Mouse (Mus musculus) CH12.LX (cell line): Measurements from ENCODE around the gene Ptp4a2. TPM values are rescaled to one million over a fixed set of nuclear protein-coding genes. Genes with fewer than 3 reads are reported as not detected.

Experiments used
- DNase-seq: peaks from one replicate; pipeline ENCODE4 v3.0.0-alpha.2; 2013; ENCODE audit errors: extremely low read depth
- H3K27ac ChIP-seq: 2 replicates; pipeline ENCODE4 v1.5.1; 2012; ENCODE audit warnings: low read depth, mild to moderate bottlenecking, control low read depth, moderate library complexity; ENCODE audit not compliant: insufficient read depth
- H3K27me3 ChIP-seq: replicated peaks from 2 replicates; pipeline ENCODE3; 2012; ENCODE audit warnings: inconsistent platforms
- H3K36me3 ChIP-seq, 2 experiments: replicated peaks in 1 of 2; 2 replicates each; pipeline versions ENCODE3 to v1.6.1; 2012; ENCODE audit warnings: inconsistent platforms in 1 of 2, low read length in 1 of 2, mild to moderate bottlenecking in 1 of 2, mixed read lengths in 1 of 2, moderate library complexity in 1 of 2; ENCODE audit not compliant: control insufficient read depth in 1 of 2, insufficient read depth in 1 of 2
- H3K4me1 ChIP-seq, 2 experiments: 2 replicates each; pipeline ENCODE4 v1.6.1; 2012; ENCODE audit warnings: inconsistent platforms in 1 of 2, moderate library complexity in 1 of 2; ENCODE audit not compliant: insufficient read depth in 2 of 2, control insufficient read depth in 1 of 2
- H3K4me2 ChIP-seq: 2 replicates; pipeline ENCODE4 v1.6.1; 2012; ENCODE audit warnings: low read depth, mild to moderate bottlenecking, control low read depth; ENCODE audit not compliant: poor library complexity, insufficient read depth, severe bottlenecking
- H3K4me3 ChIP-seq, 3 experiments: fragments of 150-350 bp in 1 of 3; sonication (generic) in 1 of 3; replicated peaks in 1 of 3; 2 replicates each; pipeline versions ENCODE3 to v1.5.1; 2011 to 2012; ENCODE audit warnings: low read depth in 2 of 3, low read length in 2 of 3, mild to moderate bottlenecking in 2 of 3, moderate library complexity in 2 of 3, control low read depth in 1 of 3, improper control_type of control experiment in 1 of 3, inconsistent platforms in 1 of 3, mixed read lengths in 1 of 3; ENCODE audit not compliant: poor library complexity in 1 of 3
- H3K79me2 ChIP-seq: replicated peaks from 2 replicates; pipeline ENCODE4 v1.6.1; 2012; ENCODE audit warnings: mild to moderate bottlenecking, moderate library complexity; ENCODE audit not compliant: control insufficient read depth, poor library complexity, insufficient read depth, severe bottlenecking; ENCODE audit errors: extremely low read depth
- H3K9ac ChIP-seq: 2 replicates; pipeline ENCODE4 v1.6.1; 2012; ENCODE audit warnings: low read depth, mild to moderate bottlenecking, control low read depth, moderate library complexity; ENCODE audit not compliant: insufficient read depth
- H3K9me3 ChIP-seq: replicated peaks from 2 replicates; pipeline ENCODE3; 2012; ENCODE audit warnings: low read length, inconsistent platforms, mixed read lengths
- BHLHE40 ChIP-seq: IDR thresholded peaks from 2 replicates; pipeline ENCODE4 v1.6.1; 2011; ENCODE audit warnings: mild to moderate bottlenecking, low read depth, low read length, improper control_type of control experiment
- CHD1 ChIP-seq: IDR thresholded peaks from 2 replicates; pipeline ENCODE4 v1.6.1; 2012; ENCODE audit warnings: low read depth, low read length, improper control_type of control experiment, inconsistent platforms
- CHD2 ChIP-seq: IDR thresholded peaks from 2 replicates; pipeline ENCODE4 v1.6.1; 2011; ENCODE audit warnings: low read length, improper control_type of control experiment
- CTCF ChIP-seq, 2 experiments: IDR thresholded peaks in 1 of 2; conservative IDR thresholded peaks in 1 of 2; 2 replicates each; pipeline ENCODE4 v1.5.1; 2011 to 2012; ENCODE audit warnings: low read depth in 2 of 2, low read length in 2 of 2, improper control_type of control experiment in 1 of 2, inconsistent platforms in 1 of 2, mild to moderate bottlenecking in 1 of 2, moderate library complexity in 1 of 2
- E2F4 ChIP-seq: IDR thresholded peaks from 2 replicates; pipeline ENCODE4 v1.6.1; 2011; ENCODE audit warnings: low read depth, low read length, improper control_type of control experiment; ENCODE audit not compliant: insufficient replicate concordance
- ELF1 ChIP-seq: IDR thresholded peaks from 2 replicates; pipeline ENCODE4 v1.6.1; 2014; ENCODE audit warnings: low read depth, mild to moderate bottlenecking, inconsistent platforms, low read length, improper control_type of control experiment
- EP300 ChIP-seq: IDR thresholded peaks from 2 replicates; pipeline ENCODE4 v1.6.1; 2011; ENCODE audit warnings: low read length, improper control_type of control experiment
- ETS1 ChIP-seq: conservative IDR thresholded peaks from 2 replicates; pipeline ENCODE4 v1.6.1; 2012; ENCODE audit warnings: low read depth, mild to moderate bottlenecking, inconsistent platforms, low read length, improper control_type of control experiment, moderate library complexity
- GABPA ChIP-seq: IDR thresholded peaks from 2 replicates; pipeline ENCODE4 v1.6.1; 2012; ENCODE audit warnings: low read depth, low read length, improper control_type of control experiment, inconsistent platforms; ENCODE audit not compliant: insufficient replicate concordance
- HCFC1 ChIP-seq: IDR thresholded peaks from 2 replicates; pipeline ENCODE4 v1.6.1; 2012; ENCODE audit warnings: low read depth, mild to moderate bottlenecking, inconsistent platforms, low read length, improper control_type of control experiment
- IRF4 ChIP-seq: IDR thresholded peaks from 2 replicates; pipeline ENCODE4 v1.6.1; 2014; ENCODE audit warnings: low read depth, mild to moderate bottlenecking, inconsistent platforms, low read length, improper control_type of control experiment
- JUN ChIP-seq: IDR thresholded peaks from 2 replicates; pipeline ENCODE4 v1.6.1; 2011; ENCODE audit warnings: low read depth, mild to moderate bottlenecking, low read length, improper control_type of control experiment, moderate library complexity; ENCODE audit not compliant: insufficient read depth
- JUND ChIP-seq: conservative IDR thresholded peaks from 2 replicates; pipeline ENCODE4 v1.6.1; 2011; ENCODE audit warnings: low read depth, low read length, improper control_type of control experiment
- KAT2A ChIP-seq: IDR thresholded peaks from 2 replicates; pipeline ENCODE4 v1.6.1; 2012; ENCODE audit warnings: low read length, improper control_type of control experiment, inconsistent platforms; ENCODE audit not compliant: insufficient replicate concordance
- MAFK ChIP-seq: IDR thresholded peaks from 2 replicates; pipeline ENCODE4 v1.6.1; 2011; ENCODE audit warnings: low read length, improper control_type of control experiment; ENCODE audit not compliant: insufficient replicate concordance
- MAX ChIP-seq: IDR thresholded peaks from 2 replicates; pipeline ENCODE4 v1.6.1; 2011; ENCODE audit warnings: low read length, improper control_type of control experiment
- MAZ ChIP-seq: IDR thresholded peaks from 2 replicates; pipeline ENCODE4 v1.6.1; 2012; ENCODE audit warnings: low read depth, mild to moderate bottlenecking, inconsistent platforms, low read length, improper control_type of control experiment, moderate library complexity
- MEF2A ChIP-seq: IDR thresholded peaks from 2 replicates; pipeline ENCODE4 v1.6.1; 2014; ENCODE audit warnings: low read depth, mild to moderate bottlenecking, inconsistent platforms, low read length, improper control_type of control experiment, borderline replicate concordance
- MXI1 ChIP-seq: IDR thresholded peaks from 2 replicates; pipeline ENCODE4 v1.6.1; 2011; ENCODE audit warnings: mild to moderate bottlenecking, low read depth, low read length, improper control_type of control experiment
- MYC ChIP-seq: IDR thresholded peaks from 2 replicates; pipeline ENCODE4 v1.6.1; 2011; ENCODE audit warnings: low read depth, mild to moderate bottlenecking, improper control_type of control experiment, low read length
- NELFE ChIP-seq: IDR thresholded peaks from 2 replicates; pipeline ENCODE4 v1.6.1; 2011; ENCODE audit warnings: low read depth, low read length, improper control_type of control experiment
- NRF1 ChIP-seq: IDR thresholded peaks from 2 replicates; pipeline ENCODE4 v1.6.1; 2014; ENCODE audit warnings: low read depth, mild to moderate bottlenecking, inconsistent platforms, low read length, improper control_type of control experiment, moderate library complexity
- PAX5 ChIP-seq: IDR thresholded peaks from 2 replicates; pipeline ENCODE4 v1.6.1; 2012; ENCODE audit warnings: low read length, inconsistent platforms, mixed read lengths
- POLR2A ChIP-seq: IDR thresholded peaks from 2 replicates; pipeline ENCODE4 v1.6.1; 2011; ENCODE audit warnings: low read depth, mild to moderate bottlenecking, improper control_type of control experiment, low read length
- POLR2AphosphoS2 ChIP-seq: IDR thresholded peaks from 2 replicates; pipeline ENCODE4 v1.6.1; 2011; ENCODE audit warnings: low read depth, low read length, improper control_type of control experiment
- RAD21 ChIP-seq: IDR thresholded peaks from 2 replicates; pipeline ENCODE4 v1.6.1; 2011; ENCODE audit warnings: low read depth, mild to moderate bottlenecking, low read length, improper control_type of control experiment, moderate library complexity
- RCOR1 ChIP-seq: conservative IDR thresholded peaks from 2 replicates; pipeline ENCODE4 v1.6.1; 2012; ENCODE audit warnings: low read depth, mild to moderate bottlenecking, inconsistent platforms, low read length, improper control_type of control experiment
- SIN3A ChIP-seq: IDR thresholded peaks from 2 replicates; pipeline ENCODE4 v1.6.1; 2012; ENCODE audit warnings: low read length, improper control_type of control experiment, inconsistent platforms
- SMC3 ChIP-seq: IDR thresholded peaks from 2 replicates; pipeline ENCODE4 v1.6.1; 2011; ENCODE audit warnings: low read depth, low read length, improper control_type of control experiment
- TBP ChIP-seq: conservative IDR thresholded peaks from 2 replicates; pipeline ENCODE4 v1.6.1; 2011; ENCODE audit warnings: low read depth, low read length, improper control_type of control experiment
- TCF12 ChIP-seq: IDR thresholded peaks from 2 replicates; pipeline ENCODE4 v1.6.1; 2014; ENCODE audit warnings: low read depth, mild to moderate bottlenecking, inconsistent platforms, low read length, improper control_type of control experiment
- UBTF ChIP-seq: IDR thresholded peaks from 2 replicates; pipeline ENCODE4 v1.6.1; 2012; ENCODE audit warnings: low read depth, mild to moderate bottlenecking, inconsistent platforms, low read length, improper control_type of control experiment, moderate library complexity
- USF1 ChIP-seq: IDR thresholded peaks from 2 replicates; pipeline ENCODE4 v1.6.1; 2014; ENCODE audit warnings: low read depth, mild to moderate bottlenecking, inconsistent platforms, low read length, improper control_type of control experiment
- USF2 ChIP-seq: conservative IDR thresholded peaks from 2 replicates; pipeline ENCODE4 v1.6.1; 2011; ENCODE audit warnings: low read depth, low read length, improper control_type of control experiment
- ZC3H11A ChIP-seq: IDR thresholded peaks from 2 replicates; pipeline ENCODE4 v1.6.1; 2012; ENCODE audit warnings: low read depth, mild to moderate bottlenecking, inconsistent platforms, low read length, improper control_type of control experiment
- ZKSCAN1 ChIP-seq: IDR thresholded peaks from 2 replicates; pipeline ENCODE4 v1.6.1; 2012; ENCODE audit warnings: low read depth, inconsistent platforms, low read length, improper control_type of control experiment, borderline replicate concordance
- ZMIZ1 ChIP-seq: IDR thresholded peaks from 2 replicates; pipeline ENCODE4 v1.6.1; 2012; ENCODE audit warnings: low read depth, mild to moderate bottlenecking, inconsistent platforms, low read length, improper control_type of control experiment
- ZNF384 ChIP-seq: IDR thresholded peaks from 2 replicates; pipeline ENCODE4 v1.6.1; 2012; ENCODE audit warnings: low read depth, low read length, improper control_type of control experiment, inconsistent platforms
- dilution Hi-C: fragments of 300-500 bp; cut with MboI; formaldehyde crosslinking; loops from 2 replicates; pipeline ENCODE4 v1.14.3; 2020; ENCODE audit warnings: low sequenced_read_pairs; ENCODE audit not compliant: extremely low pct_unique_long_range_greater_than_20kb, extremely low pct_ligation_motif_present
- in situ Hi-C: fragments of 300-500 bp; cut with MboI; formaldehyde crosslinking; loops from 3 replicates; pipeline ENCODE4 v1.14.3; 2019; ENCODE audit warnings: low sequenced_read_pairs, low pct_ligation_motif_present, low pct_unique_long_range_greater_than_20kb, mixed read lengths
- polyA plus RNA-seq: library from polyadenylated mRNA; unstranded; fragments of >175 nt; gene quantifications from 2 replicates; pipeline ENCODE4 v1.2.1, GENCODE M21; 2012; ENCODE audit warnings: low read depth; ENCODE audit not compliant: insufficient read length
- total RNA-seq, 2 experiments: library from RNA; depleted of rRNA; stranded (reverse); fragments of 300-350 nt in 1 of 2; fragments of >200 nt in 1 of 2; gene quantifications; 2 replicates each; pipeline ENCODE4 v1.2.3; 2012 to 2014

The Ptp4a2 gene
- total and polyA plus RNA-seq, 3 experiments: 113 to 415 (median 327) TPM

GRCm38 (mm10) chr4:129819712-129820336 lies 8.8 kb downstream of the Ptp4a2 start:
- peaks cover 7 to 37% of the 10 kb centered on the region in 2 experiments for H3K4me1 ChIP-seq
- peak overlapping the region; percentile 94 for H3K27ac ChIP-seq
- H3K4me2 ChIP-seq: peak overlapping the region; percentile 80
- H3K36me3 ChIP-seq: peaks cover 0 to 34% of the 10 kb centered on the region in 2 experiments
- H3K9me3 ChIP-seq: peaks cover 3% of the 10 kb centered on the region
- in situ Hi-C loops (no loop called here), dilution Hi-C loops (no loop called here)
- peak overlapping the region; percentile 50 to 99 (median 95) for H3K4me3 ChIP-seq
- peak; percentile 97 for DNase-seq
- peaks cover 45% of the 10 kb centered on the region for H3K79me2 ChIP-seq
- TF ChIP-seq HCFC1 (peak; percentile 48), USF1 (peak; percentile 76), MYC (peak; percentile 68; the same call in 1 of the 2 replicates), ZMIZ1 (peak; percentile 36; the same call in 1 of the 2 replicates), SIN3A (no peak), MEF2A (peak; percentile 67), ELF1 (peak; percentile 52), CHD1 (no peak), NRF1 (peak; percentile 86), USF2 (no peak), IRF4 (no peak), POLR2AphosphoS2 (no peak), SMC3 (peak; percentile 15; the same call in 1 of the 2 replicates), GABPA (no peak), POLR2A (peak; percentile 93), MAZ (peak; percentile 85), MXI1 (peak; percentile 85), MAX (peak; percentile 85), ZC3H11A (no peak), EP300 (no peak), ZKSCAN1 (no peak), KAT2A (no peak), CHD2 (peak; percentile 60; the same call in 1 of the 2 replicates), MAFK (no peak), NELFE (peak; percentile 60), ETS1 (no peak; the same call in 1 of the 2 replicates), JUN (no peak), JUND (no peak), E2F4 (no peak), UBTF (no peak; the same call in 1 of the 2 replicates), CTCF (conservative IDR thresholded peaks at IDR 0.05 in 1 of 2, IDR thresholded peaks at IDR 0.05 in 1 of 2; ENCODE audit: low read depth in 2 of 2, low read length in 2 of 2) (peak in 1 of 2 experiments; percentile 63; a peak in 2 of 4 replicates), RCOR1 (no peak), RAD21 (no peak; the same call in none of the 2 replicates), TCF12 (peak; percentile 85), ZNF384 (no peak), TBP (0 out of 2 replicates have a peak, but pooled peaks have one; percentile 26), PAX5 (no peak), BHLHE40 (peak; percentile 86)
- peak overlapping the region; percentile 94 for H3K9ac ChIP-seq
- H3K27me3 ChIP-seq: no peaks in the 10 kb centered on the region
